Mouse (Mus musculus): ENCODE data around the gene Cd44.

DNA sequence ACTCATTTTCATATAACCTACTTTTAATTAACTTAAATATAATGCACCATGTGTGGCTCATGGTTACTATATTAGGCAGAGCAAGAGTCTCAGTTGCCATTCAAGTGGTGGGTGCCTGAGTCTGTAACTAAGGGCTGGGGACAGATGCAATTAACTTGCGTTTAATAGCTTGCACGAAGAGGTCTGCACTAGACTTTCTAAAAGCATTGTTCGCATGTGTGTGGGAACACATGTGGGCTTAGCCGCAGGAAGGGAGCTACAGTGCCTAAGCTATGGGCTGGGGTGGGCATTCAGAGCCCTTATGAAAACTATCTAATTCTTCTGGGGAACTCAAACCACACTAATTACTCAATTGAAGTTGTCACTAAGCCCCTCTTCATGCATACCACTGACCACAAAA is 37.4 kb downstream of the Cd44 start:
- TF ChIP-seq CTCF (IDR thresholded peaks at IDR 0.05; ENCODE audit: control insufficient read depth, insufficient read depth, insufficient replicate concordance, low read depth, low read length) (no peak), POLR2A (IDR thresholded peaks at IDR 0.05; ENCODE audit: control insufficient read depth, low read depth, low read length) (no peak)
